Mouse (Mus musculus): ENCODE measurements at regions not wholly inside any gene's neighbourhood (a gene's known extent, or its start where the extent isn't known, plus 50 kb on each side); places are given as distances from the start of the nearest gene placed in this dataset.
"Not testable (repeated sequence)": the region's sequence is repeated elsewhere in the genome, so short reads cannot be mapped to it uniquely, and the experiment has no call there.

- DNase-seq: peak; percentile 64 to 79
Measured at GRCm38 (mm10) chr5:118464931-118465801, 95.3 kb upstream of the Med13l start.

GRCm38 (mm10) chr5:118465991-118466750, 94.3 kb upstream of the Med13l start:
- DNase-seq: no peak

- no peak for DNase-seq
Measured at GRCm38 (mm10) chr5:118468739-118469138, 91.7 kb upstream of the Med13l start.

GRCm38 (mm10) chr5:118471569-118471968, 88.9 kb upstream of the Med13l start:
- DNase-seq: no peak

GRCm38 (mm10) chr5:118472291-118472690, 88.2 kb upstream of the Med13l start:
- no peak for DNase-seq

GRCm38 (mm10) chr5:118473128-118473730, 87.2 kb upstream of the Med13l start:
- DNase-seq: no peak

GRCm38 (mm10) chr5:118476597-118476996, 83.9 kb upstream of the Med13l start:
- peak in 1 of 2 experiments; percentile 31 for DNase-seq

- DNase-seq: no peak
Measured at GRCm38 (mm10) chr5:118477131-118478119, 83.1 kb upstream of the Med13l start.

GRCm38 (mm10) chr5:118478120-118478768, 82.2 kb upstream of the Med13l start:
- DNase-seq: peak; percentile 80 to 88

GRCm38 (mm10) chr5:118480000-118480399, 80.5 kb upstream of the Med13l start:
- no peak for DNase-seq

- DNase-seq: no peak
Measured at GRCm38 (mm10) chr5:118480965-118481793, 79.3 kb upstream of the Med13l start.

GRCm38 (mm10) chr5:118481794-118482049, 78.8 kb upstream of the Med13l start:
- DNase-seq: no peak

GRCm38 (mm10) chr5:118482598-118482997, 77.9 kb upstream of the Med13l start:
- DNase-seq: no peak

GRCm38 (mm10) chr5:118483001-118483400, 77.5 kb upstream of the Med13l start:
- DNase-seq: no peak

- no peak for DNase-seq
Measured at GRCm38 (mm10) chr5:118483532-118483931, 76.9 kb upstream of the Med13l start.

GRCm38 (mm10) chr5:118485191-118485590, 75.3 kb upstream of the Med13l start:
- DNase-seq: no peak

- not testable (repeated sequence) for DNase-seq
Measured at GRCm38 (mm10) chr5:118492522-118492921, 68.0 kb upstream of the Med13l start.

- no peak for DNase-seq
Measured at GRCm38 (mm10) chr5:118494649-118495477, 65.6 kb upstream of the Med13l start.

GRCm38 (mm10) chr5:118495478-118495760, 65.1 kb upstream of the Med13l start:
- no peak for DNase-seq

- no peak for DNase-seq
Measured at GRCm38 (mm10) chr5:118501624-118502023, 58.9 kb upstream of the Med13l start.
